Mouse (Mus musculus): ENCODE measurements around the gene Stxbp1.

Gene Stxbp1

GRCm38 (mm10) chr2:32846805-32847467, at the start of gene Stxbp1:
TSS of gene Stxbp1 (minus strand) at chr2:32847245.
- DNase-seq (ENCODE audit: low spot score) = no peak

DNA sequence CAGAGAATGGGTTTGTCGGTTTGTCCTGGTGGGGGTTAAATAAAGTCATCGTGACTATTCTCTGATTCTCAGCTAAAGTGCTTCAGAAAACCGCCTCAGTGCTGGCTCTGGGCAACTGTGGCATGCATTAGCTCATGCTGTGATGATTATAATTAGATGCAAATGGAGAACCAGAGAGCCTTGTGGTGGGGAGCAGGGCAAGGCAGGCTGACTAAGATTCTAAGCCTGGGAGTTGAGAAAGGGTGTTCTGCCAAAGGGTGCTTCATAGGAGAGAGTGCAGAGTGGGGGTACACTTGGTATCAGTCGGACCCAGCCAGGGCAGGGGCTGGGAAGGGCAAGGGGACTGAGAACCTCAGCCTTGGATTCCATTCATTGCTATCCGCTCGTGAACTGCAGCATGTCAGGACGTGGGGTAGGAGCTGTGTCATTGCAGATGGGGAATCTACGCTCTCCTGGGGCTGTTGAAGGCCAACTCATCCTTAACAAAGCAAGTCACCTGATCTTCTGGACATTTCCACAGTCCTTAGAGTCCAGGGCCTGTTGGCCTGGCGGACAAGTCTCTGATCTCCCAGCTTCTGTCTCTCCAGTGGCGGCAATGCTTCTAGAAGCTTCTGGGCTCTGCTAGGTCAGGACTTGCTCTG, 49.6 kb upstream of the Stxbp1 start:
- no peak for DNase-seq (ENCODE audit: low spot score)

- DNase-seq (ENCODE audit: low spot score) = no peak
Observed at GRCm38 (mm10) chr2:32895606-32896106, 48.6 kb upstream of the Stxbp1 start.

- DNase-seq (ENCODE audit: low spot score) = no peak
Observed at GRCm38 (mm10) chr2:32894097-32894496, 47.1 kb upstream of the Stxbp1 start.

DNA sequence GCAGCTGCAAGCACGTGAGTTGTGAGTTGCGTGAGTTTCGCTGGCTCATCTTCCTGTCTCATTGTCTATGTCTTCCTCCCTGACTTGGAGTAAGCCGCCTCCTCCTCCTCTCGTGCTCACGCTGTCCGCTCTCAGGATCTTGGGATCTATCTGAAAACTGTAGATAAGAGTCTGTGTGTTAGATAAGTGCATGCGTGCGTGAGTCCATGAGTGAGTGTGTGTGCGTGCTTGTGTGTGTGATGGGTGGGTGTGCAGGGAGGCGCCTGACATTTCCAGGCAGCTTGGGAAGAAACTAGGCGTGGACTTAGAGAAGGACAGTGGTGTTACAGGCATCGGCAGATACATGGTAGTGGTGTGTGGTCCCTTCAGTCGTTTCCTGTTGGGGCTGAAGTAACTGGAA, 45.4 kb upstream of the Stxbp1 start:
- no peak for DNase-seq (ENCODE audit: low spot score)

GRCm38 (mm10) chr2:32891278-32891677, 44.2 kb upstream of the Stxbp1 start:
- no peak for DNase-seq (ENCODE audit: low spot score)

DNA sequence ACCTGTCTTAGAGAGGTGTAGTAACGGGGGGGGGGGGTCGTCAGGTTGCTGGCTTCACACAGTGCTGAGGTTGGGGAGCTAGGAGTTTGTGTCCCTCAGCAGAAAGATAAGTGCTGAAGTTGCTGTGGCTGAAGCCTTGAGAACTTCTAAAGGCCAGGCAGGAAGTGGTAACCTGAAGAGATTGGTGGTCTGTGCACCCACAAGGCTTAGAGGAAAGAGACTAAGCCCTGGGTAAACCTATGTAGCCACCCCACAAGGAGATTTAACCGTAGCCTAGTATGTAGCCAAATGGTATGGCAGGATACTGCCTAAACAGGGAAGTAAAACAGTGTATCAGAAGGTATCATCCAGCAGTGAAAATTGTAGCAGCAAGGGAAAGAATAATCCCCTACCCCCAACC, 43.2 kb upstream of the Stxbp1 start:
- DNase-seq (ENCODE audit: low spot score) = no peak

- DNase-seq (ENCODE audit: low spot score) = no peak
Observed at GRCm38 (mm10) chr2:32888551-32888950, 41.5 kb upstream of the Stxbp1 start.

DNA sequence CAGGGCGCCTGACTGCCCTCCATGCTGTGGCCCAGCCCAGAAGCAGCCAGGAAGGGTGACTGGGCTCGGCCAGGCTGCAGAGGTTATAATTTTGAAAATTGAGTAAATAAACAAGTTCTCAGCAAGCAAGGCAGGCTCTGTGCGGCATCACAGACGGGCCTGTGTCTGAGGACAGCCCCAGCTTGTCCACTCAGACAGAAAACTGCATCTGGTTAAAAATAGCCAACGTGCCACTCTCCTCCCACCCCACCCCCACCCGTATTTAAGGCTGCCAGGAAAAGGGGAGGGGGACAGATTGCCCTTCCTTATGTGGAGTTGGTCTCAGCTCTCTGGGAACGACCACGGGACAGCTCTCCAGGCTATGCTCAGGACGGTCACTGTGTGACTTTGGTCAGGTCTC, 41.0 kb upstream of the Stxbp1 start:
- DNase-seq (ENCODE audit: low spot score) = no peak

GRCm38 (mm10) chr2:32884745-32885144, 37.7 kb upstream of the Stxbp1 start:
- DNase-seq (ENCODE audit: low spot score) = no peak

DNA sequence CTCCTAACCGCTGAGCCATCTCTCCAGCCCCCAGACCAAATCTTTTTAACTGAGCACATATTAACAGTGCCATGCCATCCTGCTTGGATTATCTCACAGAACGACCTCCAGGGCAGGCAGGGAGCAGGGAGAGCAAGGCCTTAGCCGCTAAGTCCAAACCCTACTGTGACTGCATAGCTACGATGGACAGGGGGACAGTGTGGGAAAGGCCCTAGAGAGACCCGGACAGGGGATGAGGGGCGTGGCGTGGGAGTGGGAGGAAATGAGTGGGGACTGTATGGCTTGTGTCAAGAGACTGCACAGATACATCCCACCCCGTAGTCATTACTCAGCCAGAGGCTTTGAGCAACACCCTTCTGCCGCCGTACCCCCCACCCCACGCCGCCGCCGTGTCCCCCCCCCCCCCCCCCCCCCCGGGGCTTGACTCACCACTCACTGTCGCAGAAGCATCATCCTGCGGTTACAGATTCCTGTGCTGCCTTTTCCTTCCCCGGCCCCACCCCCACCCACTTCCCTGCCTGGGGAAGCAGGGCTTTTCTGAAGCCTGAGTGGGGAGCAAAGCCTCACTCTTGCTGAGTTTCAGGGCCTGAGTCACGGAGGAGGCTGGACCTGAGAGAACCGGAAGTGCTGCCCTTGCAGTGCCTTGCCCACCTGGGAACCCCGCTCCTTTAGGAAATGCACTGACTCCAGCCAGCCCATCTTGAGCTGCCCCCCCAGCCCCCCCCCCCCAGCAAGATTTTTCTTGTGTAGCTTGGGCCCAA, 35.4 kb upstream of the Stxbp1 start:
- no peak for DNase-seq (ENCODE audit: low spot score)

DNA sequence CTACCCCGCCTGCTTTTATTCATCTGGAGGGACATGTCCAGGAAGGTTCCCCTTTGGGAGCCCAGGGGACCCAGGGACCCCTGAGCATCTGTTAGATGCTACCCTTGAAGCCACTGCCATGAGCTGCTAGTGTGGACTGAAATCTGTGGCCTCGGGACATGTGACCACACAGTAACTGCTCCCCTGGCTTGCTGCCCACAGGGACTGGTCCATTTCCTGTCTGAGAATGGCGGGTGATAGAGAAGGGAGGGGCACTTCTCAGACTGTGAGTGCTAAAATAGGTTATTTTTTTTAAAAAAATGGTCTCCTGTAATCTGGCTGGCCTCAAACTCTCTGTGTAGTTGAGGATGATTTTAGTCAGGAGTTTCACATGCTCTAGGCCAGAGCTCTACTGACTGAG, 34.7 kb upstream of the Stxbp1 start:
- no peak for DNase-seq (ENCODE audit: low spot score)

- DNase-seq (ENCODE audit: low spot score) = no peak
Observed at GRCm38 (mm10) chr2:32881054-32881453, 34.0 kb upstream of the Stxbp1 start.

GRCm38 (mm10) chr2:32879593-32879992, 32.5 kb upstream of the Stxbp1 start:
- no peak for DNase-seq (ENCODE audit: low spot score)

- no peak for DNase-seq (ENCODE audit: low spot score)
Observed at GRCm38 (mm10) chr2:32878396-32878795, 31.4 kb upstream of the Stxbp1 start.

DNA sequence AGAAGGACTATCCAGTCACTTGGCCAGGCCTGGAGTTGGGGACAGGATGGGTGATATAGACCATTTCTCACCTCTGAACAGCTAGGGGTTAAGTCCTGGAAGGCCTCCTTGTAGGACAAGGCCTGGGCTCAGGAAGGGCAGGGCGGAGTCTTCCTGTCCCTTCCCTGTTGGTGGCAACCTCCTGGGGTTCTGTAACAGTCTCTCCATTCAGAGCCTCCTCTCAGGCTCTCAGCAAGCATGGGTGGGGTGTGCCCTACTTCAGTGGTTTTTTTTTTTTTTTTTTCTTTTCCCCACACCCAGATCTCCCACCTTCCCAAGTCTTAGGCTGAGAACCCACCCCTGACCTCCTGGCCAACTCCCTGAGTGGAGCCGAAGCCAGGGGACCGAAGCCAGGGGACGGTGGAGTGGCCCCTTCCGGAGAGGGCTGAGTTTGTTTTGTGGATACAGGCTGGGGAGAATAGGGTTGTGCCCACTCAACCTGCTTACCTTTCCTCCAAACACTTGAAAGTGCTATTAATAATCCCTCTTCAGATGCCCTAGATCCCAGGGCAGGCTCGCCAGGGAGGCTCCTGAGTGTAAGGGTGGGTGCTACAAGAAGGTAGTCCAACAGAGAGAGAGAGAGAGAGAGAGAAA, 30.8 kb upstream of the Stxbp1 start:
- DNase-seq (ENCODE audit: low spot score) = no peak

- no peak for DNase-seq (ENCODE audit: low spot score)
Observed at GRCm38 (mm10) chr2:32877303-32877702, 30.3 kb upstream of the Stxbp1 start.

DNA sequence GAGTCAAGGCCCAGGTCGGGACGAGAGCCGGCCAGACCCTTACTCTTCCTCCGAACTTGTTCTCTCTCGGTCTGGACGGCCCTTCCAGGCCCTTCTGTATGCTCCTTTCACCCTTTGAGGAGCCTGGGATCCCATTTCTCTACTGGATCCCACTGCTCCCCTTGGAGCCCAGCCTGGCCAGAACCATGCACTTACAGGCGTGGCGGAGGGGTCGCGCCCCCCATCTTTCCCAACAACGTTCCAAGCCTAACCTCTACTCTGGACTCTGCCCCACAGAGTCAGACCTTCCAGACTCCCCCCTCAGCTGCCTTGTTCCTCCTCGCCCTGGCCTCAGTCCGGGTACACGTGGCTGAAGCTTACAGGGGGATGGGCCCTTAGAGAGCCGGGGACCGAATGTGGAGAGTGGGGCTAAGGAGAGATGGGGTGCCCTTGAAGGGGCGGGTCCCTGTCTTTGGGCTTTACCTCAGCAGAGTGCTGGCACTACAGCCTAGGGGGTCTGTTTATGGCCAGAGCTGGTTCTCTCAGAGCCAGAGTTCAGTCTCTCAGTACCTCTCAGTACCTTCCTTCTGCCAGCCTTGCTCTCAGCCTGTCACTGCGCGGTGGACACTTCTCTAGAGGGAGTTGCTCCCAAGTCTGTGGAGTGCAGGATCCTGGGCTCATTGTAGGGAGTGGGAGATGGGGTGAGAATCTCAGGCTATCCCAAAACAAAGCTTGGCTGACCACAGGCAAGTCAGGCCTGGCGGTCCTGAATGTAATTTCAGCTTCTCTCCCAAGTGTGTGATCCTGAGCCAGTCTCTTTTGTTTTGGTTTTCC, 29.7 kb upstream of the Stxbp1 start:
- no peak for DNase-seq (ENCODE audit: low spot score)

GRCm38 (mm10) chr2:32875675-32876489, 28.8 kb upstream of the Stxbp1 start, which contains the start of gene Fam129b:
TSS of gene Fam129b (plus strand) at chr2:32876114.
- no peak for DNase-seq (ENCODE audit: low spot score)

- no peak for DNase-seq (ENCODE audit: low spot score)
Observed at GRCm38 (mm10) chr2:32874951-32875674, 28.1 kb upstream of the Stxbp1 start.

Data from layer of hippocampus, adult 9-10 months (tissue).